Mouse (Mus musculus) stomach, postnatal 0 days (tissue): Measurements from ENCODE around the gene Pcbd1.

Experiments
- CTCF ChIP-seq: IDR thresholded peaks from 2 replicates; pipeline ENCODE4 v1.5.1; 2016; ENCODE audit warnings: antibody characterized with exemption, low read depth, mild to moderate bottlenecking, moderate library complexity
- EP300 ChIP-seq: optimal IDR thresholded peaks from 2 replicates; pipeline ENCODE3; 2016; ENCODE audit warnings: antibody characterized with exemption

GRCm38 (mm10) chr10:61074643-61075042, 14.5 kb upstream of the Pcbd1 start:
- no peak for TF ChIP-seq EP300
- no peak for TF ChIP-seq CTCF
